Mouse (Mus musculus): ENCODE data around the gene Pacrg. TPM values are rescaled to one million over a fixed set of nuclear protein-coding genes. Genes with fewer than 3 reads are reported as not detected.

Gene Pacrg
- polyA plus RNA-seq, 1 experiment: 21.0 TPM

DNA sequence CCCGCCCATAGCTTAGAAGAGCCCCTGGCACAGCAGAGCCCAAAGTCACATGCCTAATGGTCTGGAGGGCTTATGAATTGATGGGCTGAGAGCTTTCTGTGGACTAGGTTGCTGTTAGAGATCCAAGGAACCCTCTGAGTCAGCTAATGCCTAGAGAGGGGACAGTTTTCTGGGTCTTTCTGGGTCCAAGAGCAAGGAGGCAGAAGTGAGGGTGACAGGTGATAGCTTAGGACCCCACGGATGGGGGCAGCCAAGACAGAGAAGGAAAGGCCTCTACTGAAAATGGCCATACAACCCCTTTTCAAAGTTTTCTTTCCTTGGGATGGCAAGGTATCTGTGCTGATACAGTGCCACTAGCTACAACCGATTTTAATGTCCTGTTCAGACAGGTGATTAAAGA, 399.1 kb downstream of the Pacrg start:
- Histone ChIP-seq H3K27ac (ENCODE audit: insufficient read depth, low read length) (no peak overlapping the region), H3K4me3 (ENCODE audit: insufficient read depth, low read length) (no peak overlapping the region), H3K4me1 (ENCODE audit: control insufficient read depth, insufficient read depth, low read length) (no peaks in the 10 kb centered on the region)
- no peak for TF ChIP-seq CTCF (IDR thresholded peaks at IDR 0.05; ENCODE audit: extremely low read depth, insufficient read depth, low read length)
- TF ChIP-seq POLR2A (IDR thresholded peaks at IDR 0.05; ENCODE audit: extremely low read depth, insufficient read depth, low read length): no peak

DNA sequence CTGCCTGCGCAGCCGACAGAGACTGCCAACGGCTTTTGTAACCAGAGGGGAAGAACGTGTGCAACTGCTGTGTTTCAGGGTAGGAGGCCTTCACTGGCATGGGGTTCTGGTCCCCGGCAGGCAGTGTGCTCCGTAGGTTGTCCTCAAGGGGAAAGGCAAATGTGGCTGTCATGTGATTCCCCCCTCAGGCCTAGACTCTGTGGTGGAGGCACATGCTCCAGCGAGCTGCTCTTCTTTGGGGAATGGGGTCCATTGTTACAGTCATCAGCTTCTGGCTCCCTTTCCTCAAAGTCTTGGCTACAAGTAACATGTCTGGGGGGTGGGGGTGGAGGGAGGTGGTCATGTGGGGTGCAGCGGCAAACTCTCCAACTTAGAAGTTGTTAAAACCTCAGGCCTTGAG, 400.3 kb downstream of the Pacrg start:
- Histone ChIP-seq H3K4me3 (ENCODE audit: insufficient read depth, low read length) (no peak overlapping the region), H3K27ac (ENCODE audit: insufficient read depth, low read length) (no peak overlapping the region), H3K4me1 (ENCODE audit: control insufficient read depth, insufficient read depth, low read length) (no peaks in the 10 kb centered on the region)
- no peak for TF ChIP-seq CTCF (IDR thresholded peaks at IDR 0.05; ENCODE audit: extremely low read depth, insufficient read depth, low read length)
- no peak for TF ChIP-seq POLR2A (IDR thresholded peaks at IDR 0.05; ENCODE audit: extremely low read depth, insufficient read depth, low read length)

DNA sequence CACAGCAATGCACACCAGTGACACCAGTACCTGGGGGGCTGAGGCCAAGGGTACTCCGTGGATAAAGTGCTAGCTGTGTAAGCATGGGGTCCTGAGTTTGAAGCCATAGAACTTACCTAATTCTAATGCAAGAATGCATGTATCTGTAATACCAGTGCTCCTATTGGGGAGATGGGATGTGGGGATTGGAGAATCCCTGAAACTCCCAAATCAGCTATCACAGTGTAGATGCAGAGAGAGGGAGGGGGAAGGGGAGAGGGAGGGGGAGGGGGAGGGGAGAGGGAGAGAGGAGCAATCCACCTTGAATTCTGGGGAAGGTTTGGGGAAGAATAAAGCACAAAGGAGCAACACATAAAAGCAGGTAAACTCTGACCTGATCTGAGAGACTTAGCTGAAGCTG, 405.2 kb downstream of the Pacrg start:
- Histone ChIP-seq H3K4me3 (ENCODE audit: insufficient read depth, low read length) (no peak overlapping the region), H3K4me1 (ENCODE audit: control insufficient read depth, insufficient read depth, low read length) (no peaks in the 10 kb centered on the region), H3K27ac (ENCODE audit: insufficient read depth, low read length) (no peak overlapping the region)
- no peak for TF ChIP-seq POLR2A (IDR thresholded peaks at IDR 0.05; ENCODE audit: extremely low read depth, insufficient read depth, low read length)
- no peak for TF ChIP-seq CTCF (IDR thresholded peaks at IDR 0.05; ENCODE audit: extremely low read depth, insufficient read depth, low read length)

DNA sequence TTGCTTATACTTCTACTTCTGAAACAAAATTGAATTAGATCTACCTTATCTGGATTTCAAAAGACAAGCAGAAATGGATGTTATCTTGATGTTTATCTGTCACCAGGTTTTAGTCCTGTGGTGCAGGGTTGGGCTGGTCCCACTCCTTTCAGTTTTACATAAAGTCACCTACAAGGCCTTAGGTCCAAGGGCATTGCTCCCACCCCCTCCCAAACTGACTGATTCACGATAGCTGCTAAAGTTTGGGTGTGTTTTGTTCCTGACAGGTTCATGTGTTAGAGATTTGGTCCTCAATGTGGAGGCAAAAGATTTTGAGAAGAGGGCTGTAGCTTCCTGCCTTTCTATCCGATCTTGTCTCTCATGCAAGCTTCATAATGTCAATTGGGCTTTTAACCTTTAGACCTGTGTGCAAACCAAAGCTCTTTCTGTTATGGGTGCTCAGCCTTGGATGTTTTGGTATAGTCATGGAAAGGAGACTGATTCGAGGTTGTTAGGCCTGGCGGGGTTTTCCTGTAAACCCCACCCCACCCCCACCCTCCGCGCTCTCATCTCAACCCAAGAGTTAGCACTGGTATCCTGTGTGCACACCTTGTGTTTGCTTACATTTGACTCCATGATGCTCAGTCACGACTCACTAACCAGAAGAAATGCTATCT, 407.5 kb downstream of the Pacrg start:
- Histone ChIP-seq H3K4me3 (ENCODE audit: insufficient read depth, low read length) (no peak overlapping the region), H3K27ac (ENCODE audit: insufficient read depth, low read length) (no peak overlapping the region), H3K4me1 (ENCODE audit: control insufficient read depth, insufficient read depth, low read length) (no peaks in the 10 kb centered on the region)
- TF ChIP-seq CTCF (IDR thresholded peaks at IDR 0.05; ENCODE audit: extremely low read depth, insufficient read depth, low read length) (no peak), POLR2A (IDR thresholded peaks at IDR 0.05; ENCODE audit: extremely low read depth, insufficient read depth, low read length) (no peak)

DNA sequence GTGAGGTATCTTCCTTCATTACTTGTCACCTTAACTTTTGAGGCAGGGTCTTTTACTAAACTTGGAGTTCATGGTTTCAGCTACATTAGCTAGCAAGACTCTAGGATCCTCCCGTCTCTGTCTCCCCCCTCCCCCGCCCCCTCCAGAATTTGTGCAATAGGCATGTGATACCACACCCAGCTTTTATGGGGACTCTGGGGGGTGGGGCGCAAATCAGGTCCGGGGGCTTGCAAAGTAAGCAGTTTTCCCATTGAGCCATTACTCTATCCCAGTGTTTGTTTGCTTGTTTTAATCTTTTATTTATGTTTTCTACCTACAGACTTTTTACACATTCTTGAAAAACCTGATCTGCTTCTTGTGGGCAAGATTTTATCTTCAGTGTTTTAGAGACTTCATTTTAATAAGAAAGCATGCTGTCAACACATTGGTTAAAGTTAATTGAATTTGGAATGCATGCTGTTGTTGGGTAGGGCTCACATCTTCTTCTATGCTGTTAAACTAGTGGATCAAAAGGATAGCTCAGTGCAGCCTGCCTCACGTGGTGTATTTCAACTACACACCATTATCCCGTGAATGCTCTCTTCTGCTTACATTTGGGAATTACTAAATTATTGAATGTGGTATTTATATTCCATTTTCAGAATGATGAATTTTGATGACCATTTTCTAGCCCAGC, 408.1 kb downstream of the Pacrg start:
- no peak for TF ChIP-seq CTCF (IDR thresholded peaks at IDR 0.05; ENCODE audit: extremely low read depth, insufficient read depth, low read length)
- no peak for TF ChIP-seq POLR2A (IDR thresholded peaks at IDR 0.05; ENCODE audit: extremely low read depth, insufficient read depth, low read length)
- Histone ChIP-seq H3K4me3 (ENCODE audit: insufficient read depth, low read length) (no peak overlapping the region), H3K4me1 (ENCODE audit: control insufficient read depth, insufficient read depth, low read length) (no peaks in the 10 kb centered on the region), H3K27ac (ENCODE audit: insufficient read depth, low read length) (no peak overlapping the region)

DNA sequence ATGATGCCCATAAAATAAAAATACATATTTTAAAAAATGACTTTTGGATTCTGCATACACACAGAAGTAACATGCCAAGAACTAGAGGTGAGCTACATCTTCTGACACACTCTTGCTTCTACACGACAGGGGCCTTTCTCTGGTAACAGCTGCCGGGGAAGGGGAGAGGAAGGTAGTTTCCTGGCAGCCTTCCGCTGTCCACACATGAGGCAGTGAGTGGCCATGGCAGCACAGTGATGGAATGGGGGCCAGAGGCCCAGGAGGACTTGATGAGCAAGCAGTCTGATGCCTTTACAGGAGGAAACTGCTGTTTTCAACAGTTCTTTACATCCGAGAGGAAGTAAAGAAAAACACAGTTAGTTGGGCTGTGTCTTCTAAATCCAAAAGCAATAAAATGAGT, 409.3 kb downstream of the Pacrg start:
- Histone ChIP-seq H3K27ac (ENCODE audit: insufficient read depth, low read length) (no peak overlapping the region), H3K4me3 (ENCODE audit: insufficient read depth, low read length) (no peak overlapping the region)
- TF ChIP-seq POLR2A (IDR thresholded peaks at IDR 0.05; ENCODE audit: extremely low read depth, insufficient read depth, low read length): no peak
- no peak for TF ChIP-seq CTCF (IDR thresholded peaks at IDR 0.05; ENCODE audit: extremely low read depth, insufficient read depth, low read length)

DNA sequence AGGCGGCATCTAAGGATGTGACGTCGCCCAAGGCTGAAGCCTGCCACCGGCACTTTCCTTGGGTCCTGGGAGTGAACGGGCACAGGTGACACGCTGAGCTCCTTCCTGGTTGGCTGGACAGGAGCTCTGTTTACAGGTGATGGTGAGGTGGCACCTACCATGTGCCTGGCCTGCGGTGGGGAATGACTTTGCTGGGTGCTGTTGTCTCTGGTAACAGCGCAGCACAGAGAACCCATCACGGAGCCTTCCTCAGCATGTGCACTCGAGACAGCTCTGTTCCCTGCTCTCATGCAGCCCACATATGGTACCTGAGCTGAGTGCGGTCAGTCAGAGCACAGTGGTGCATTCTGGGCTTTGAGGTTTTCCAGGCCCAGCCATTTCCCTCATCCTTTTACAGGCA, 410.7 kb downstream of the Pacrg start:
- H3K4me3 ChIP-seq (ENCODE audit: insufficient read depth, low read length): no peak overlapping the region
- TF ChIP-seq POLR2A (IDR thresholded peaks at IDR 0.05; ENCODE audit: extremely low read depth, insufficient read depth, low read length) (no peak), CTCF (IDR thresholded peaks at IDR 0.05; ENCODE audit: extremely low read depth, insufficient read depth, low read length) (no peak)

More for the DNA sequence above, 409.3 kb downstream of the Pacrg start:
- H3K4me1 ChIP-seq (ENCODE audit: control insufficient read depth, insufficient read depth, low read length): no peaks in the 10 kb centered on the region

DNA sequence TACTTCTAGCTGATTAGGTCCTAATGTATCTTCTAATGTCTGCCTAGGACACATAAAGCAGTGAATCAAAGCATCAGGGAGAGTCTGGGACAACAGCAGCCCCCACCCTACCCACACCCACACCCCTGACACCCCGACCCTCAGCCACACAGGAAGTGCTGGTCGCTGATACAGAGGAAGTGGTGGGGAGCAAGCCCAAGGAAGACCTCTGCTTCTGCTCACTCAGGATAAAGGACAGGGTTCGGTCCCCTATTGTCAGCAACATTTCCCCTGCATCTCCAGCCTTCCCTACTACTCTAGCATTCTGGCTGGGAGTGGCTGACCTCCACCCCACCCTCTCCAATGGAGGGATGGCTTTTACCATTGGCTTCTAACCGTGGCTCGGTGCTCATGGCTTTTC, 414.8 kb downstream of the Pacrg start:
- TF ChIP-seq POLR2A (IDR thresholded peaks at IDR 0.05; ENCODE audit: extremely low read depth, insufficient read depth, low read length) (no peak), CTCF (IDR thresholded peaks at IDR 0.05; ENCODE audit: extremely low read depth, insufficient read depth, low read length) (no peak)
- no peak overlapping the region for H3K27ac ChIP-seq (ENCODE audit: insufficient read depth, low read length)
- H3K4me1 ChIP-seq (ENCODE audit: control insufficient read depth, insufficient read depth, low read length): no peaks in the 10 kb centered on the region
- no peak overlapping the region for H3K4me3 ChIP-seq (ENCODE audit: insufficient read depth, low read length)

More for the DNA sequence above, 410.7 kb downstream of the Pacrg start:
- no peaks in the 10 kb centered on the region for H3K4me1 ChIP-seq (ENCODE audit: control insufficient read depth, insufficient read depth, low read length)
- no peak overlapping the region for H3K27ac ChIP-seq (ENCODE audit: insufficient read depth, low read length)

DNA sequence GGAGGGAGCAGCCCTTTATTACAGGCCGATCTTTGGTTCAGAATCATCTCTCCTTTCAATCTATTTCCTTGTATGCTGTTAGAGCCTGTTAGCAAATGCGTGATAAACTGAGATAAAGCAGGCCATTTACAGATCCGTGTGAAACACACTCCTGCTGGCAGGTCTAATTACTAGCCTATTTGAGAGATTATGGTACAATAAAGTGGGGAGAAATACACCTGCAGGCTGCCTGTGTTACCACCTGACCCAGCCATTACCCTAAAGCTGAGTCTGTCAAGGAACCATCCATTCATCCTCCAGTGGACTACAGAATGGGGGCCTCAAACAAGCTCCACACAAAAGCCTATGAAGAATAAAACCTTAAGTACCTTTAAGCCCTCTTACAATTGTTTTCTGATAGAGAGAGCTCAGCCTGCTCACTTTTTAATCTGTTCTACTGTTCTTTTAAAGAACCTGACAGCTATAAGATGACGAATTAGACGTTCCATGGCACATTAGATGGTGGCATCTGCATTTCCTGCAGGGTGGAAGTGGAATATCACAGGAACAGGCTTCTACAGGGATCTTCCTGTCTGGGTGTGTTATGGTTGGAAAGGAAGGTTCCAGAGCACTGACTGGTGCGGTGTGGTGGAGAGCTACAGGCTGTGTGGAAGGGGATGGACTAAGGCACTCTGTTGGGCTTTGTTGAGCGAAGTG, 422.4 kb downstream of the Pacrg start:
- TF ChIP-seq POLR2A (IDR thresholded peaks at IDR 0.05; ENCODE audit: extremely low read depth, insufficient read depth, low read length) (no peak), CTCF (IDR thresholded peaks at IDR 0.05; ENCODE audit: extremely low read depth, insufficient read depth, low read length) (no peak)
- Histone ChIP-seq H3K27ac (ENCODE audit: insufficient read depth, low read length) (no peak overlapping the region), H3K4me1 (ENCODE audit: control insufficient read depth, insufficient read depth, low read length) (no peaks in the 10 kb centered on the region), H3K4me3 (ENCODE audit: insufficient read depth, low read length) (no peak overlapping the region)
